Mouse (Mus musculus) cerebellum, adult 9-10 months (tissue): ENCODE results near the gene Chst12.

Experiments
- DNase-seq: peaks from one replicate; pipeline ENCODE4 v3.0.0; 2022

Gene Chst12

DNA sequence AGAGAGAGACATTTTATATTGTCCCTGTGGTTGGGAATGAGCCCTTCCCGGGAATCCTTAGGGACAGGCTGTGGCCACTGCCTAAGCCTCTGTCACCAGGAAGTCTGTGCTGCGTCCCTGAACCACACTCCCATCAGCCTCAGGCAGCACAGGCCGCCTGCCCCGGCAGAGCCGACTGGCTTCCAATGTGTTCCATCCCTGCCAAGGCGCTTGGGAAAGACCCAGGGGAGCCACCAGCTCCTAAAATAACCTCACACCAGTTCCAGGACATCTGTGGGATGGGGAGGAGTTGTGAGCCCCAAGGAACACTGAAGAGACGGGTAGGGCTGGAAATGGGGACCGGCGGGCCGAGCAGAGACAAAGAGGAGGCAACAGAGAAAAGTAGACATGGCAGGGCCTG lies 66.3 kb downstream of the Chst12 start:
- DNase-seq = no peak

GRCm38 (mm10) chr5:140572611-140573010 lies 67.3 kb downstream of the Chst12 start:
- DNase-seq = no peak
